Mouse (Mus musculus): ENCODE data around the gene Gm44965.

Gm44965 gene

DNA sequence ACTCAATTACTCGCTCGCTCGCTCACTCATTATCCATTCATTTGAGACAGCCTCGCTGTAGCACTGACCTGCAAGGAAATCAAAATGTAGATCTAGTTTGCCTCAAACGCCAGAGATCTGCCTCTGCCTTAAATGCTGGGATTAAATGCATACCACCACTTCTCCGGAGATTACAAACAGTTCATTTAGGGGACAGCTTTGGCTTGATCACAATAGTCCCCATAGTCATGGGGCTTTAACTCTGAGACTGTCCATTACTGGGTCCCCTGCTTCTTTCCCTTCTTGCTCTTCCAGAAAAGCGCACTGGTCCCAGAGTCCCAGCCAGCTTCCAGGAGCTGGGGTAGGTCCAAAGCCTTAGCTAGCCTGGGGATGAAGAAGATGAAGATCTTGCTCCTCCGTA is 32.7 kb downstream of the Gm44965 start, which contains the start of gene AI854703:
Gene AI854703, plus strand, starts transcription at position 301 of the 400 bp plus-strand sequence.
- no peak for DNase-seq (ENCODE audit: low spot score)

GRCm38 (mm10) chr6:48626984-48627383 is 33.2 kb downstream of the Gm44965 start:
- peak; percentile 54 for DNase-seq (ENCODE audit: low spot score)

GRCm38 (mm10) chr6:48627511-48627924 is 33.8 kb downstream of the Gm44965 start:
- DNase-seq (ENCODE audit: low spot score): no peak

- no peak for DNase-seq (ENCODE audit: low spot score)
Measured at GRCm38 (mm10) chr6:48628377-48628776, 34.6 kb downstream of the Gm44965 start.

DNA sequence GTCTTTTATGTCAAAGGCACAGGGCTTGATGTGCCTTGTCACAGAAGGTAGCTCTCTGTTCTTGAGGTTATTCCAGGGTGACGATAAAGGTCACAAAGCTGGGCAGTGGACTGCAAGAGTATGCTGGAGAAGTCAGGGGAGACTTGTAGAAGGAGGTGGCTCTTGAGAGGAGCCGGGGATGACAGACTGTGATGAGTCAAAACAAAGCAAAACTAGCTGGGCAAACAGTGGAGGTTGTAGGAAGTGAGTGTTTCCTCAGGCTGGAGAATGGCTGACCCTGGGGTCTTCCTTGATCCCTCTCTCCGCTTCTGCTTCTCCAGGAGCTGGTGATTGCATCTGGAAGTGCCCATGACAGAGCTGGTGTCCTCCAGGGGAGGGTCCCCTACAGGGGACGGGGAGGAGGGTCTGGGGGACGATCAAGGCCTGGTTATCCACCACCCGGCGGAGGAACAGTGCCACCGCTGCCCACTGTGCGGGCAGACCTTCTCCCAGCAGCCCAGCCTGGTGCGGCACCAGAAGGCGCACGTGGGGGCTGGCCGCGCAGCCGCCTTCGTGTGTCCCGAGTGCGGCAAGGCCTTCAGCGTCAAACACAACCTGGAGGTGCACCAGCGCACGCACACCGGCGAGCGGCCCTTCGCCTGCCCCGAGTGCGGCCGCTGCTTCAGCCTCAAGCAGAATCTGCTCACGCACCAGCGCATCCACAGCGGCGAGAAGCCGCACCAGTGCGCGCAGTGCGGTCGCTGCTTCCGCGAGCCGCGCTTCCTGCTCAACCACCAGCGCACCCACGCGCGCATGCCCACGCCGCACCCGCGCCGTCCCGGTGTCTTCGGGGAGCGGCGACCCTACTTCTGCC is 35.3 kb downstream of the Gm44965 start:
- peak; percentile 27 for DNase-seq (ENCODE audit: low spot score)

GRCm38 (mm10) chr6:48629661-48630034 is 35.9 kb downstream of the Gm44965 start:
- no peak for DNase-seq (ENCODE audit: low spot score)

DNA sequence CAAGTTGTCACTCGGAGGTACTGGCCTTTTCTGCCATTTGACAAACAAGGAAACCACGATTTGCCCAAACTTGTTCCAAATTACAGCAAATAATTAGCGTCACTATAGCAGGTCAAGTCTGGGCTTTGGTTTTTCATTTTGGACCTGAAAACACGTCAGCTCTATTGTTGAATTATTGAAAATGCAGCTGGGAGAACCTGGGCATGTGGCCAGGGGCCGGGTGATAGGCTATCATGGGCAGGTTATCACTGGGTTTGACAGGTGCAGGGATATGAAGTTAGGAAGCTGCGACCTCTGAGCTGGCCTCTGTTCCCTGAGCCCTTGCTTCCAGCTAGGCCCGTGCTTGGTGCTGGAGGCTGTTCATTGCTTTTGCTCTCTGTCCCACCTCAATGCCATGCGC is 37.1 kb downstream of the Gm44965 start:
- peak; percentile 6 for DNase-seq (ENCODE audit: low spot score)

- no peak for DNase-seq (ENCODE audit: low spot score)
Measured at GRCm38 (mm10) chr6:48635105-48635504, 41.4 kb downstream of the Gm44965 start.

DNA sequence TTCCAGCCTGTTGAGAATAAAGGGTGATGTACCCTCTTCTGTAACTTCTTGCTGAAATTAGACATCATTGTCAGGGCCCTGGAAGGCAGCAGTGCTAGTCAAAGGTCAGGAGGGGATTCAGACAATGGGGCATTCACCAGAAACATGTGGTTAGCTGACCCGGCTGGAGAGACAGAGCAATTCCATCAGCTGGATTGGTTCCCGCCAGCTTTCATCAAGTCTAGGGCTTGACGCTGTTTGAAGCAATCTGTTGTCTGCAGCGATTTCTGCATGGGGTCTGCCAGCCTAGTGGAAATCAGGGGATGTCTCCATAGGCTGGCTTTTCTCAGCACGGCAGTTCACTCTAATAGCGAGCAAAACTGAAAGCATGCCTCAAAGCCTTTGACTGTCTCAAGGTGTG is 42.8 kb downstream of the Gm44965 start:
- DNase-seq (ENCODE audit: low spot score): no peak

DNA sequence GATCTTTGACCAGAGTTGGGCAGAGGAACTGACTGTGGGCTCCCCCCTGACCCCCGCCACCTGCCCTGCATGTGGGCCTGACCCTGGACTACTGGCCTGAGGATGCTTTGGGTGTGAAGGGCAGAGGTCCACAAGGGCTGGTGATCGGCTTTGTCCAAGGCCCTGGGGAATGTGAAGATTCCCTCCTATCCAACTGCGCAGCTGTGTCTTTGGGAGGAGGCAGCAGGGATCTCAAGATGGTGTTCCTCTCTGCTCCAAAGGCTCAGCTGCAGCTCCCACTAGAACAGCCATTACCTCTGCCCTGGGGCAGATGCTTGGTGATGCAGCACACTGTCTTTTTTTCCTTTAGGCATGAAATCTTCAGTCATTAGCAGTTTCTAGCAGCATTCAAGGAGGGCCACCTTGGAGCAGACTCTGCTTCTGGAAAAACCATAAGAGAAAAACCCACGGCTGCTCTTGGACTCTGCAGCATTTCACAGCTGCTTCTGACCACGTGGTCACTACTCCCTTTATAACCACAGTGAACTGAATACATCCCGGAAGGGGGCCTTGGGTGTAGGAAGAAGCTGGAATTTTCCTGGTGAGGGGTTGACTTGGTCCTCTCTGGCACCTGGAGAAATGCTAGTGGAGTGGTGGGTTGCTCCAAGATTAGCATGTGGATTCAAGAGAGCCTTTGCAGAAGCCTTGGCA is 44.2 kb downstream of the Gm44965 start:
- DNase-seq (ENCODE audit: low spot score): no peak

- DNase-seq (ENCODE audit: low spot score): no peak
Measured at GRCm38 (mm10) chr6:48638553-48638952, 44.8 kb downstream of the Gm44965 start.

DNA sequence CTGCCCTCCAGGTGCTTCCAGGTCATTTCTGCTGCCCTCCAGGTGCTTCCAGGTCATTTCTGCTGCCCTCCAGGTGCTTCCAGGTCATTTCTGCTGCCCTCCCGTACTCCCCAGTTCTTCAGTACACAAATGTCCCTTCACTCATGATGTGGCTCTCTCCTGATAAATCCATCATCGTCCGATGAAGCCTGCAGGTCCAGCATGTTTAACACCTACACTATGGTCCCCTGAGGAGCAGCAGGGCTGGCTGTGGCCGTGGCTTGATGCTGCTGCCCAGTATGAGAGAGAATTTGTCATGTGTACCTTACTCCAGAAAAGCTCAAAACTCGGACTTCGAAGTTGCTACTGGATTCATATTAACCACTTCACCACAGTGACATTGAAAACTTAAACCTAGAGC is 47.6 kb downstream of the Gm44965 start:
- DNase-seq (ENCODE audit: low spot score): no peak

DNA sequence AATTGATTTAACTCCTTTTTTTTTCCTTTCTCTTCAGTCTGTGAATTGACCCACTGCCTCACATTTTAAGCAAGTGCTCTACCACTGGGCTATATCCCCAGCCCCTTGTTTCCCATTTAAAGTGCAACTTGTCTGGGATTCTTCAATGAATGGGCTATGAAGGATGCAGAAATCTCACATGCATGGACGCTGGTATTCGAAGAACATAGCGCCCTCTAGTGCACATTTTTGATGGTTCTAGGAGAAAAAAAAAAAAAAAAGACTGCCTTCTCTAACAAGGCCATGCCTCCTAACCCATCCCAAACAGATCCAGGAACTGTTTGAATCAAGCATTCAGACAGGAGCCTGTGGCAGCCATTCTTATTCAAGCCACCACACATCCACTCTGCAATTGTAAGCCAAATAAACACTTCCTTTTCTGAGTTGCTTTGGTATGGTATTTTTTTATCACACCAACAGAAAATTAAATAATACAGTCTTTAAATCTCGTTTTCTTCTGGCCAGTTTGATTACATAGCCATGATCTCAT is 49.1 kb downstream of the Gm44965 start:
- no peak for DNase-seq (ENCODE audit: low spot score)

DNA sequence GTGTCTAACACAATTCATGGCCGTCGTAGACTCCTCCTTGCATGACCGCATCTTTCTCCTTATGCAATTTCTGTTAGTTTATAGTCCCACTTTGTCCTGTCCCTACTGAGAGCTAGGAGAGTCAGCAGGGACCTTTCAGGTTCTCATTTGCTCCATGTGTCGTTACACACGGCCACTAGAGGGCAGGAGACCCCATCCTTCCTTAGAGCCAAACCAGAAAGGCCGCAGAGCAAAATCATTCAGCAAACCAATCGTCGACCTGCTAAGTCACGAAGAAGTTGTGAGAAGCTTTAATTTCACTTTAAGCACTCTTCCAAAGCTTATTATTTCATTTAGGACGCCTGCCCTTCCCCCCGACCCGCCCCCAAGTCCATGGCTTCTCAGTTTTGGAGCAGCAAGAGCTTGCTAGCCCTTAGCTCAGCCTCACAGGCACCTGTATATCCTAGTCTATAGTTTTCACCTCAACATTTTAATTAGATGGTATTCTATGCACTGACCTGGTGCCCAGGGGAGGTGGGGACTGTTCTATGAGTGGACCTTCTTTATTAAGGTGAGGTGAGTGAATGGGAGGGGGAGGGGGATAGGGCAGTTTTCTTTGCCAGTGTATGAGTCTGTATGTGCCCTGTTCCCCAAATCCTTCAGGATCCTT is 52.0 kb downstream of the Gm44965 start:
- DNase-seq (ENCODE audit: low spot score): peak; percentile 61

DNA sequence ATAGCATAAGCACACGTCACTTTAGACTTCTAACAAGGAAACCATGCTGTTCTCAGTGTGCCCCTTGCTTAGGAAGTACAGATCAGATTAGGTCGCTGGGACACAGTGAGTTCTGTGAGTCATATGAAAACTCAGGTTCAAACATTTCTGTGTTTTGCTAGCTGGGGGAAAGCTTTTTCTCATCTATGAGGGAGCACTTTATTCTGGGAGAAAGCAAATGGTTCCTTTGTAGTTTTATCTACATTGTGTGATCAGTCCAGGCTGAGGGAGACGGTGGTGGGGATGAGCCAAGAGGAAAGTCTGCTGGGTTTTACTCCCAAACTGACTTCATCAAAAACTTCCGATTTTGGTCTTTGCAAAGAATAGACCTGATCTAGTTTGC is 52.6 kb downstream of the Gm44965 start:
- no peak for DNase-seq (ENCODE audit: low spot score)

DNA sequence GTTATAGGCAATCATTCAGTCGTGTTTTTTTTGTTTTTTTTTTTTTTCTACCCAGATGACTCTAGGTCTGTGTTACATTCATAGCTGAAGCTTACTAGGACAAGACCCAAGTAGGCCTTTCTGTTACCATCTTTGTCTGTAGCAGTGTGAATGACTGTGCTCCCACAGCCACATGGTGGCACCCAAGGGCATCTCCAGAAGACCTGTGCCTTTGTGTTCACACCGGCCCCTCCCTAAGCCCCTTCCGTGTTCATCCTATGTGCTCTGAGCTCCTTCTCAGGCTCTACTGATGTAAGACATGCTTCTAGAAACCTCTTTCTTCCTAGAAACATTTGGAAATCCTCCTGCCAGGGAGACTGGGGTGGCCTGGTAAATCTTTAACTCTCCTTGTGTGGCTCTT is 53.3 kb downstream of the Gm44965 start, which contains the start of gene Gimap8:
Gene Gimap8, plus strand, starts transcription at position 240 of the 400 bp plus-strand sequence.
- DNase-seq (ENCODE audit: low spot score): peak; percentile 33

GRCm38 (mm10) chr6:48647611-48648010 is 53.9 kb downstream of the Gm44965 start:
- DNase-seq (ENCODE audit: low spot score): no peak

- DNase-seq (ENCODE audit: low spot score): no peak
Measured at GRCm38 (mm10) chr6:48648779-48649178, 55.0 kb downstream of the Gm44965 start.

DNA sequence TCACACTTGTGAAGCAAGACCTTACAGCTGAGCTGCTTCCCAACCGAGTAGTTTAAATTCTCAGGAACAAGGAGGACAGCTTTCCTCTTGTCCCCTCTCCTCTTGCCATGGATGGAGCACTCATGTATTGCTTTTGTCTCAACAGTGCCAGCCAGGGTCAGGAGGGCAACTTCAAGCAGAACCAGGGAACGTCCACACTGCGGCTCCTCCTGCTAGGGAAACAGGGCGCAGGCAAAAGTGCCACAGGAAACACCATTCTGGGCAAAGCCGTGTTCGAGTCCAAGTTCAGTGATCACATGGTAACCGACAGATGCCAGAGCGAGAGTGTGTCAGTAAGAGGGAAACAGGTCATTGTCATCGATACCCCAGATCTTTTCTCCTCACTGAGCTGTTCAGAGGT is 56.3 kb downstream of the Gm44965 start:
- no peak for DNase-seq (ENCODE audit: low spot score)

GRCm38 (mm10) chr6:48658721-48659120 is 65.0 kb downstream of the Gm44965 start:
- no peak for DNase-seq (ENCODE audit: low spot score)

DNA sequence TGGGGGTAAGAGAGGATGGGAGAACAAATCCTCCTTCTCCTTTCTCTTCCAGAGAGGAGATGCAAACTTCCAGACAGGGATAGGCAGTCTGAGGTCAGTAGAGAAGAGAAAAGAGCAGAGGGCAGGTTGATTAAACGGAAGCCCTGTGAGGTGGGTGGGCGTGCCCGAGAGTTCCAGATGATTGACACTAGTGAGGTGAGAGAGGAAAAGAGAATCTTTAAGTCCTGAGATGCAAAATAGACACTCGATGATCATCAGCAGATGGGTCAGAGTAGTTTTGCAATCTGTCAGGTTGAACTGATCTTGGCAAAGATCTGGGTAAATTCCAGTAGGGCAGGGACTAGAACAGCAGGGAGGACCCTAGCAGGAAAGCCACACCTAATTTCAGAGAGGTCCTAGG is 71.0 kb downstream of the Gm44965 start:
- no peak for DNase-seq (ENCODE audit: low spot score)

DNA sequence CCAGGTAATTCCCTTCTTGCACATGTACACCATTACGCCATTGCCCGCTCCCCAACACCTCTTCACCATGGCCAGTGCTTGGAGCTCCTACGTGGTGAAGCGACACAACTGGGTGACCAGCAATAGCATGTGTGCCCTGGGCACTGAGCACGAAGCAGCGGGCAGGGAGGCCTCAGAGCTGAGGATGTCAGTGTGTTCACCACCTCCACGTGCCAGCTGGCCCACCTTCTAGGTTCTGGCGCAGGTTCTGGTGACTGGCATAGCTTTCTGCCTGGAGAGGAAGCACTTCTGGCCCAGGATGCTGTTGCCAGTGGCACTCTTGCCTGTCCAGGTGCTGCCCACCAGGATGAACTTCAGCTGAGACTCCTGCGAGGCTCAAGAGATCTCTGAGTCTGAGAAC is 71.7 kb downstream of the Gm44965 start:
- no peak for DNase-seq (ENCODE audit: low spot score)
